Mouse (Mus musculus): ENCODE measurements around the gene Slit3.

Gene Slit3

DNA sequence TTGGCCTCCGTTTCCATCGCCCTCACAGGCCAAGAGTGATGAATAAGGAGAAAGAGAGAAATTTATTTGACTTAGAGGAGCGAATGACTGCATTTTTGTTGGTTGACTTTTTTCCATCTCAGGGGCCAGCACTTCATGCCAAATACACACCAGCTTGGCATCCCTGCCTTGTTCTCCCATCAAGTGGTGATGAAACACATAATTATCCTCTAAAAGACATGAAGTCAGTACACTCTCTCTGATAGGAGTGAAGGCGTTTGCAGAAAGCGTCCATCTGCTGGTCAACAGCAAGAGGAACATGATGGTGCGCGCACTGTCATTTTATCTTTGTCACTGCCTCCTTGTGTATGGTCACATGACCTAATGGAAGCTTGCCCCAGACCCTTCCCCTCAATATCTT, 75.8 kb downstream of the Slit3 start:
- no peak for DNase-seq (ENCODE audit: low spot score in 2 of 2)

DNA sequence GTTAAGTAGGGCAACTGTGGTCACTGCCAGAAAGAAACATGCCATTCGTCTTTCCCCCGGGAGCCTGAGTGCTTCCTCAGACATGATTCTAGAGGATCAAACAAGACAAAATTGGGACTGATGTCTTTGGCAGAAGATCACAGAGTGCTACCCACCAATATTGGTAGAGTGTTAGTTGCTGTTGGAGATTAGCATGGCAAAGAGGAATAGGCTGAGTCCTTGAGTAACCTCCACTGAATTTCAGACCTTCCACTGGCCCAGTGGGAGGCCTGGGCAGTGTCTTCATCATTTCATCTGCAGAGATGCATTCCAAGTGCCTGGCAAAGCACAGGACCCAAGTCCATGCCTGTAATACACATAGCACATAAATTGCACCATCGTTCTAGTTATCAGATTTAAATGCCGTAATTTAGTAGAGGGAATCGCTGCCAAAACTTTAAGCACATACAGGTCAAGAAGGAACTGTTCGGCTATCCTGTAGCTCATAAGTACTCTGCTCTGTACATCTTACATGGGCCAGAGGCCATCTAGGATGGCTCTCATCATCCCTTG, 77.6 kb downstream of the Slit3 start:
- DNase-seq (ENCODE audit: low spot score in 2 of 2), result no peak

DNA sequence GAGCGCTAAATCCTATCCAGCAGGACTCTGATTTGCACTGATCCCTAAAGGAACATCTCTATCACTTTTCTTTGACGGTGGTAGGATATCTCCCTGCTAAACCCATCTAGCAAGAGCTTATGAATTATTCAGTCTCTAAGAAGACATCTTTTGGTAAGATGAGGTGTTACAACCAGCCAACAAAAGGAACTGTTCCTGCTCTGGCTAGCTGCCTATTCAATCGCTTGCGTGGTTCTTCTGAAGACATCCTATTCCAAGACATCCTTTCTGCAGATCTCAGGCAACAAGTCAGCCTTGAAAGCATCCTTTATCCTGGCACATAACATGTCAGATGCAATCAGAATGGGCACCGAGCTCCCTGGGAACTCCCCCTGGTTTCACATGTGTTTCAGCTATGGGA, 81.3 kb downstream of the Slit3 start:
- no peak for DNase-seq (ENCODE audit: low spot score in 2 of 2)

DNA sequence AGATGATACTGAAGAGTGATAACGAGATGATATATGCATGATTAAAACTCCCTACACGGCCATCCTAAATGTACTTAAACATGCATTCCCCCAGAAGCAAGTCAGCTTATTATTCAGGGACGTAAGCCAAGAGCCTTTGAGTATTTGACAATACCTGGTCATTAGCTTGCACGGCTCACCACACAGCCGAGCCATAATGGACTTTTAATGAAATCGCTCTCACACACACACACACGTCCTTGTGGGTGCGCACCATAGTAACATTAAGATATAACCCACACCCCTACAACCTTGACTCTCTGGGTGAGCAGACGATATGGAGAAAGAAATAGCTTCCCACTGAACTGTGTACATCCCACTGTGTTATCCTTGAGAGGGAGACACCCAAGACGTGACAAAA, 82.6 kb downstream of the Slit3 start:
- DNase-seq (ENCODE audit: low spot score in 2 of 2), result no peak

DNA sequence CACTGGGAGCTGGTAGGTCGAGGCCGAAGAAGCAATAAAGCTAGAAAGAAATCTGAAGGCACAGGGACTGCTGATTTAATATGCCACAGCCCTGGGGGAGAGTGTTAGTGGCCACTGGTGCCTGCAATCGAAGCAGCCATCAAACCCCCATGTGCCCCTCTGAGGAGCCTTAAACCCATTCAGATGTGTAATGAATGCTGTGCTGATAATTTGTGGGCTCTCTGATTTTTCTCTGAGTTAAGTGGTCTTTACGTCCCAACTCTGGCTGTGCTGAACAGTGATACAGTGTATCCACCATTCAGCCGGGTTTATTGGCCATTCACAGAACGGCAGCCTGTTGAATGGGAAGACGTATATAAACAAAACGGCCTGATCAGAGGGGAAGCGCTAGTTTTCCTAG, 83.1 kb downstream of the Slit3 start:
- DNase-seq (ENCODE audit: low spot score in 2 of 2), result no peak

DNA sequence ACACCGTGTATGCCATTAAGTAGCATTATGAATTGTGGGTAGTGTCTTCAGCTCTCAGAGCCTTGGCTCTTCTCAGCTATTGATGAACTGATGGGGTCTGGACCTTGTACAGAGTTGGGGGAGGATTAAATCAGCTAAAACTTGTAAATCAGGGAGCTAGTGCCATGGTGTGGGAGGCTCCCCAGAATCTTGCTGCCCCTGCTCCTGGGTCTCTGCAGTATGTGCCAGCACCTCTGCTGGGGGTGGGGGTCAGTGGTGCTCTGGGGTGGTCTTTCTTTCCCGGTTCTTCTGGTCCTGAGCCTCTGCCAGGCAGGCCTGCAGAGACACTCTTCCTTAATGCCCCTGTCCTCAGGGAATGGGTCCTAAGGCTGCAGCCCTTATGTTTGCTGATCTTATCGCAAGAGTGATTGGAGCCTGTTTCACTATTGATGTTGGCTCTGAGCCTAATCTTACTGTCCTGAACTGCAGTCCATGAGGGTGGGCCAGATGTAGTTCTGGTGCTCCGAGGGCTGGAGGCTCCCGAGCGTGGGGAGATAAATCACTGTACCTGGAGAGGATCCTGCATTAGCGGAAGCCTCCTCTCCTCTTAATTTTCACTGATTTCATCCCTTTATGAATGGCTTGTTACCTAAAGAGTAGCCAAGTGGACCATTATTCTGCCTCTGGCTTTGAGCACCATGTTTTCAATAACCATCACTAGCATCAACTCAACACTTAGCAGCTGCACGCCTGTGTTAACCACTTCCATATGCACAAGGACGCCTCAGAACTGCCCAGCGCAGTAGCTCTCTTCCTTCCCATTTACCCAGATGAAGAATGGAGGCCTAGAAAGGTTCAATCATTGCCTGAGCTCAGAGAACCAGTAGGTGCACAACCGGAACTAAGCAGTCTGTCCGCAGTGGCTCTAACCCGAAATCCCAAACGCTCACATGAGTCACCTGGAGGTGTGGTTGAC, 90.0 kb downstream of the Slit3 start:
- no peak for DNase-seq (ENCODE audit: low spot score in 2 of 2)

DNA sequence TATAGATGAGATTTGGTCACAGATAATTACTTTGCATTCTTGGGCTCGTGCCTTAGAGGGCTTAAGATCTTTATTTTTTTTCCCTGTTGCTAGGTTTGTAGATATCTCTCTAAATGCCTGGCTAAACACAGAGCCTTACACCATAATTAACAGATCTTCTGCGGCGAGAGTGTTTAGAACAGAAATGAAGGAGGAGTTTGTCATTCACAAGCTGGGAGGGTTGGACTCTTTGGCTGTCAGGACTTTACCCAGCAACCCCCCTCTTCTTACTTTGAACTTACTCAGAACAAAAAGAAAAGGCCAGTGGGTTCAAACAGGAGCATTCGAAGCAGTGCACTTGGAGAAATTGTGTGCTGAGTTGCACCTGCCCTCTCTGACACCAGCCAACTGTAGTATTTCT, 103.0 kb downstream of the Slit3 start:
- DNase-seq (ENCODE audit: low spot score in 2 of 2), result no peak

DNA sequence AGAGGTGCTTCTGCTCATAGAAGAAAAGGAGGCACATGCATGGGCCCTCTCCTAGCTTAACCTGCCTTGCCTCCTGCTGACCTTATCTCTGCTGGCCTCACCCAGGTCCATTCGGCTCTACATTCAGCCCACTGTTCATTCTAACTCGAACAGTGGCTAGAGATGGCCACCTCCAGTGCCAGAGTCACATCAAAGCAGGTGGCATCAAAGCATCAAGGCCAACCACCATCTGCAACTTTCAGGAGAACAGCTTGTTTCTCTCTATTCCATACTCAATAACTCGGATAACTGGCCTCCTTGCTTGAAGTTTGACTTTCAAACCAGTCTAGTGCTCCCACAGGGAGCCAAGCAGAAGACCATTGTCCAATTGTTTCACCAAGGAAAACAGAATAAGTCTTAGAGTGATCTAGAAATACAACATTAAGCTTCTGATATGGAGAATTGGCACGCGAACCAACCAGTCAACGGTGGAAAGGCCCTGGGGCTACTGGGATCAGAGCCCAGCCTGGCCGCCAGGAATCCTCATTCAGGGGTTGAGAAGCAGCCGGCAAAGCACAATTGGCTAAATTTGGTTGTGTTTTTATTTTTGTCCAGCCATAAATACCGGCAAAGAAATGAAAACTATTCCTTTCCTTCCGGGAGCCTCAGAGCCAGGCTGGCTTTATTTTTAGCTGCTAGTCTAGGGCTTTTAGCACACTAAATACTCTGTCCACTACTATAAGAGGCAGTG, 110.5 kb downstream of the Slit3 start:
- no peak for DNase-seq (ENCODE audit: low spot score in 2 of 2)

DNA sequence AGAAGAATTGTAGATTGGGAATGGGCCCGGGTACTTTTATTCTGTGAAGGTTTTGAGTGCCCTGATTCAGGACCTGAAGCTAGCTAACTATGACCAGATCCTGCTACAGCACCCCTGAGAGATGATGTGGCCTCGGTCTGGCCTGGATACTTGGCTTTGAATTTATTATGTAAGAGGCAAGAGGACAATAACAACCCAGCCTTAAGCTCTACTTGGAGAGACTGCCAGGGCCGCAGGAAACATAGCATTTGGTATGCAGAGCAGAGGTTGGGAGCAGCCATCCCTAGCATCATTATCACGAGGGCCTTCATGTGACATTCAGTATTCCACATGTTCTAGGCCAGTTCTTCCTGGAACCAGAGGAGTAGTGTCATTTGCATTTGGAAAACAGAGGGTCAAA, 111.3 kb downstream of the Slit3 start:
- no peak for DNase-seq (ENCODE audit: low spot score in 2 of 2)

DNA sequence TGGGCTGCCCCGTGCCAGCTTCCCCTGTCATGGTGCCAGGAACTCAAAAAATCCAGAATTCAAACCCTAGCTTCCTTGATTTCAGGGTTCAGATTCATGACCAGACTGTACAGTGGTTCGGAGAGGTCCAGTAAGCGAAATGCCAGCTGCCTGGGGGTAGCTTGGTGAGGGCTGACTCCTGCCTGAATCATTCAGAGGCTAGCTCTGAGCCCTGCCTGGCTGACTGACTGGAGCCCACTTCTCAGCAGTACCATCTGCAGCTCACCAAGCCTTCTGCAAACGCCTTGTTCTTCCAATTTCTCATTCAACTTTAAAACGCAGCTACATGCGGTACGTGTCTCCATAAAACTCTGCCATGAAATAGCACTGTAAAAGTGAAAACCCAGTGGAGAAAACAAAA, 120.4 kb downstream of the Slit3 start:
- no peak for DNase-seq (ENCODE audit: low spot score in 2 of 2)

DNA sequence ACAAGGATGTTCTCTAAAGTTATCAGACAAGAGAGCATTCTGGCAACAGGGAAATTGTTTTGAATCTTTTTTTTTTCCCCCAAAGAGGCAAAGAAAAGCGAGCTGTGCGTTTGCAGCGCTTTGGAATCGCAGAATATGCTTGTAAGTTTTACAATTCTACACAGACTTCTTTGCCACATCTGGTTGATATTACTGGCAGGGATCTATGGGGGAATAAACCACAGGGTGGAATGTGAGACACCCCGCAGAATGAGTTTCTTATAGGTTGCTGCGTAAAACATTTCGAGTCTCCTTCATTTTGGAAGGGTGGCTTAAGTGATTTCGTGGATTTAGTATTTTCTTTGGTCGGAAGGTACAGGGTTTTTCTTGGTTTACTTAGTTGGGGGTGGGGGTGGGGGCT, 122.6 kb downstream of the Slit3 start:
- no peak for DNase-seq (ENCODE audit: low spot score in 2 of 2)

DNA sequence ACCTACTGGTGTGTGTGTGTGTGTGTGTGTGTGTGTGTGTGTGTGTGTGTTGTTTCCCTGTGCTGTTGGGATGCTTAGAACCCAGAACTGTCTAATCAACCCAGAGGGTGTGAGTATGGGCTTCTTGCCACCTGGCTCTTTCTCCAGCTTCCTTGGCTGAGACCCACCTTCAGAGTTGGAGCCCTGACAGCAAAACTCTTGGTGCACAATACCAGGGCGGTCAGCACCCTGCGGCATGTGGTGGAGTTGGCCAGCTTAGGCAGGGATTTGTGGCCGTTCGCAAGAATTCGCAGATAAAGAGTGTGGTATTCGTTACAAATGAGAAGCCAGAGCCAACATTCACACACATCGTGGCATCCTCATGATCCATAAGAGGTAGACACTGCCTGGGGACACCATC, 123.5 kb downstream of the Slit3 start:
- no peak for DNase-seq (ENCODE audit: low spot score in 2 of 2)

DNA sequence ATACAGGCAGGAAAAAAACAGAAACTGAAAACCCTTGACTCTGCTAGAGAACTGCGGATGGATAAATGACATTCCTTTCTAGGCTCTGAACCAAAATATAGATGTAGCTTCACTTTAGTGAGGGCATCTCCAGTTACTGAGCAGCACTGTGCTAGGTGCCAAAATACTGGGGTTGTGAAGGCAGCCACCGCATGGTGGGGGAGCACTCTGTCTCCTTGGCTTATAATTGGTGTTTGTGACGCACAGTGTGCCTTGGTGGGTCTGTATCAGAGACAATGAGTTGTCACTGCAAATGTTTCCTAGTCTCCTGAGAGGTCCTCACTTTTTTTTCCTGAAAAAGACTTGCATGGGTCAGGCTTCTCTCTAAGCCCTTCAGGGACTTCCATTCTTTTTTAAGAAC, 125.6 kb downstream of the Slit3 start:
- no peak for DNase-seq (ENCODE audit: low spot score in 2 of 2)

DNA sequence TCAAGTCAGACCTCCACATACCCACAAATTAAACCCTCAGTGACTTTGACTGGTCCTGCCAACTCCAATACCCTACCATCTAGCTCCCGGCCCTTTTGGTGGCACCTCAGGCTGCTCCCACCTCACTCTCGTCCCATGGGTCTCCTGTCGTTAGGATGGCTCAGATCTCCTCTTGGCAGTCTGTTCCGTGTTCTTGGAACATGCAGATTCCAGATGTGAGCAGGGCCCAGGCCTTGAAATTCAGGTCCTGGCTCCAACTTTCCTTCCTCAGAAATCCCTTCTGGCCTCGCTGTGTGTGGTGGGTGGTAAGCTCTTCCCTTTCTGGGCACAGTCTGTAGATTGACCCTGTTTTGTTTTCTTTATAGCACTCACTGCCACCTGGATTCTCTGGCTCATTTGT, 127.1 kb downstream of the Slit3 start:
- DNase-seq (ENCODE audit: low spot score in 2 of 2), result no peak

DNA sequence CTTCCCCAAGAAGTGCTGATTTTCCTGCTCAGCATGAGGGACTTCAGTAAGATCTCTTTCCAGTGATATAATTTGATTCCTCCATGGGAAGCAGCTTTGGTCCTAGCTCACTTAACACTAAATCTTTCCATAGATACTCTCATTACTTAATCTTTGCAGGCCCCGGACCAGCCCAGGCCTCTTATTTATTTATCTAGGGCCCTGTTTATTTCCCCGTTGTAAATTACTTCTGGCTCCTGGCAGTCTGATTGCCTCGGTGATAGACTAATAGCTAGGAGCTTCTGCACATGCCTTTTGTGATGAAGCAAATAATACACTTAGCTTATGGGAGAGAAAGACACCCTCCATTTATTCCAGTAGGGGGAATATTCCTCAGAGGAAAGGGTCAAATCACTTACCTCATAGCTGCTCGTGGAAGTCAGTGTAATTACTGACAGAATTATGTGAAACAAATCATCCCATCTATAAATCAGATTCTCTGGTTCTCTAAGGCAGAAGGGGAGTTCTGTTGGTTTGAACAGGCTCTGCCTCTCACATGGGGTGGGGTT, 129.9 kb downstream of the Slit3 start:
- no peak for DNase-seq (ENCODE audit: low spot score in 2 of 2)

DNA sequence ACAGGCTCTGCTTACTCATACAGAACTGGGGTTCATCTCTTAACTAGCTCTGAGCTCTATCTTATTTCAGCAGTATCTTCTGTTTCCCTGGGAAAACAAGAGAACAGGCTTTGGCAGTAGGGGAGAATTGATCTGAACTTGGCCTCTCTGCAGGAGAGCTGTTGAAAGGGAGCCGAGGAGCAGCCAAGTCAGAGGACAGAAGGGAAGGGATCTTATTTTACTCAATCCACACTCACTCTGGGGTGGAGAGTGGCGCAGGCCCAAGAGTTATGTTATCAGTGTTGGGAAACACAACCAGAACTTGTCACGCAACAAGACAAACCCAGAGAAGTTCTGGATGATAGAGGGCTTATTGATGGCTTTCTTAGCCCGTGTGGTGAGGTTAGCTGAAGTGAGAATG, 130.9 kb downstream of the Slit3 start:
- no peak for DNase-seq (ENCODE audit: low spot score in 2 of 2)

DNA sequence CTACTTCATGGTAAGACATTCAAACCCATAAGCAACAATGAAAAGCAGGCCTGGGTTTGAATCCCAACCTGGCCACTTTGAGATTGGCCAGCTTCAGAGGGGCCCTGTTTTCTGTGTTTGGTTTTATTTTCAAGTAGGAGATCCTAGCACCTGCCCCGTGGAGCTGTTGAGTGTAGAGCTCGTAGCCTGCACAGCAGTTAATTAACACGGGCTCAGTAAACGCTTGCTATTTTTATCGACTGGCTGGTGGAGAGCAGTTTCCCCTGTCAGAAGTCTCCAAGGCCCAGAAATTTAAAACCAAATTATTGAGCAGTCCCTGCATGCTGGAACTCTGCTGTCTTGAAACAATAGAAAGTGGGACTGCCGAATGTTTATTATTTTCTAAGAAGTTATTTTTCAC, 136.3 kb downstream of the Slit3 start:
- DNase-seq (ENCODE audit: low spot score in 2 of 2), result no peak

DNA sequence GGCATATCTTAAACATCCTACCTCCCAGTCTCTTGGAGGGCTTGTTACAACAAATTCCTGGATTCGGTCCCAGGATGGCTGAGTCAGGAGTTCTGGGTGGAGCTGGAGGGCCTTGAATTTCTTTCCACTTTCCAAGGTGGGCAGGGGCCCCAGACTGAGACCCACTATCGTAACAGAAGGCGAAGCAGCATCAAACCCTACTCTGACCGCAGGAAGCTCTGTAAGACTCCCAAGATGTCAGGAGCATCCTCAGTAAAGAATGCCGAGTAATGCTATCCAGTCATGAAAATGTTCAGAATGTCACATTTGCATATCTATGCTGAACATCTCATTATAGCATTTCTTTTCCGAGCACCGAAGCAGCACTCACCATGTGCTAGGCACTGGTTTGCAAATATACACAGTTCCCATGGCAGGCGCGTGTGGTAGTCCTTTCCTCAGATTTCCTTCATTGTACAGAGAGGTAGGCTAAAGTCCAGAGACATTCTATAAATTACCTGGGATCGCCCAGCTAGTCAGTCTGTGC, 140.6 kb downstream of the Slit3 start:
- no peak for DNase-seq (ENCODE audit: low spot score in 2 of 2)

DNA sequence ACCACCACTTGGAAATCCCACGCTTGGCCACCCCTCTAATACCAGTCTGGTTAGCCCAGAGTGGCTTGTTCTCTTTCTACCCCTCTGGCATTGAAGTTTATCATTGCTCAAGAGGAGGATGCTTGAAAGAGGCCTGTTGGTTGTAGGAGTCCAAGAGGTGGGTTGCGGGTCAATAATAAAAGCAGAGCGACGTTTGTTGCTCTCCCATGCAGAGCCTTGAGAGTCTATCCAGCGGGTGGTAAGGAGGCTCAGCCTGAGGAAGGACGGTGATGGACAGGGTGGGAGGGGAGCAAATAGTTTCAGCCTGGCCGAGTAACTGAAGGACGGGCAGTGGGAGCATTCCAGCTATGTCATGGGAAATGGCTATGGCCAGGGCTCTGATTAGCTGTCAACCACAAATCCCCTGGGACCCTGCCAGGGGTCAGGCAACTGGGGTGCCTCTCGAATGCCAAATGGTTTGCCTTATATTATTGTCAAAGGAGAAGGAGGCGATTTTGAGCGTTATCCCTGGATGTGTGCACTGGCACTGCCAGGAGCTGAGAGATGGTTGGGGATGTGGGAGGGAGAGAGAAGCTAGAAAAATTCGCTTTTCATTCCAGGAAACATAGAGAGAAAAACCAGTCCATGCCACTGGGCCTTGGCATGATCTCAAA, 141.4 kb downstream of the Slit3 start:
- no peak for DNase-seq (ENCODE audit: low spot score in 2 of 2)

DNA sequence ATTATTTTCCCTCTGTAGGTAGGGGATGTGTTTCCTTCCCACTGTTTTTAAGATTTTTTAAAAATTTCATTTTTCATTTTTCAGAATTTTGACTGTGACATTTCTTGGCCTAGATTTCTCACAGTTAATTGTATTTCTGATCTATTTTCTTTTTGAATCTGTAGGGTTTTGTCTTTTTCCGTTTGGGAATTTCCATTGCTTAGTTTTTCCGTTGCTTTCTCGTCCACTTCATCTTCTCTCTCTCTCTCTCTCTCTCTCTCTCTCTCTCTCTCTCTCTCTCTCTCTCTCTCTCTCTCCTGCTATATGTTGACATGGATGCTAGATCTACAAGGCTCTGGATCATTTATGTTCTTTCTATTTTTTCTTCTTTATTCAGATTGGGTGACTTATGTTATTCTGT, 143.7 kb downstream of the Slit3 start:
- no peak for DNase-seq (ENCODE audit: low spot score in 2 of 2)

DNA sequence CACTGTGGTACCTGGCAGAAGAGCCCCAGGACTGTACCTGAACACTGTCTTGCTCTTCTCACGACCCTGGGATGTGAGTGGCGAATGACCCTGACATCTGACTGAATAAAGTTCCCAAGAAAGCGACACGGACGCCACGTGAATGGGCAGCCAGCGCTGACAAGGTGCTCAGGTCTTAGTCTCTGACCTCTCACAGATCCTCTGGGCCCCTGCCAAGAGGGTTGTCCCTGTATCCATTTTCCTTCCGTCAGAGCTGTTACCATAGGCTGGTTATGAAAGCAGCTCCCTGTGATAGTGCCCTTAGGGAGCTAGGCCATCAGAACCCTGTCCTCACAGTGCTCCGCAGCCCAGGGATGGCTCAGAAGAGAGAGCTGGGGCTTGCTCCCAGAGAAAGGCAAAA, 149.4 kb downstream of the Slit3 start:
- DNase-seq (ENCODE audit: low spot score in 2 of 2), result no peak

DNA sequence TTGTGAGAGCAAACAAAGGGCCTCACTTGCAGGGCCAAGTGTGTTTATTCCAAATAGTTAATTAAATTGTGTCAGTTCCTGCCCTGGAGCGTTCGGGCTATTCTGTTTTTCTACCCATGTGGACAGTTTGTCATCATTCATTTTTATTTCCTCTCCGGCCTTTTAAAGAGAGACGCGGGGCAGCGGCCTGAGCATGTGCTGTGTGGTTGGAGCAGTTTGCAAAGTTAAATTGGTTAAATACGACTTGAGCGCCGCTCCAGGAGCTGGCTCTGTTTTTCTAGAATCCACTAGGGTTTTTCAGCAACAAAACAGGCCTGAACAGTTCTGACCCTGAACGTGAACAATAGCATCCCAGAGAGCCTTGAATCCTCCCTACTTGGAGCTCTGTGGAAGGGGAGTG, 152.4 kb downstream of the Slit3 start:
- no peak for DNase-seq (ENCODE audit: low spot score in 2 of 2)

Measured in spleen, postnatal 10 days (tissue).